Mouse (Mus musculus) olfactory bulb, adult 2 months (tissue): Measurements from ENCODE around the gene Ak4.

ENCODE experiments used
- CTCF ChIP-seq: fragments of 200-500 bp; IDR thresholded peaks from 2 replicates; pipeline ENCODE4 v1.5.1; 2012; ENCODE audit warnings: low read depth, mild to moderate bottlenecking, low read length, moderate library complexity; ENCODE audit not compliant: insufficient read depth
- POLR2A ChIP-seq: fragments of 200-500 bp; IDR thresholded peaks from 2 replicates; pipeline ENCODE4 v1.6.1; 2012; ENCODE audit warnings: mild to moderate bottlenecking, low read depth, low read length, moderate library complexity; ENCODE audit not compliant: insufficient read depth

GRCm38 (mm10) chr4:101395021-101395533, 24.0 kb upstream of the Ak4 start:
- TF ChIP-seq CTCF (no peak), POLR2A (no peak)
